Mouse (Mus musculus): ENCODE measurements around the gene Zbed5. TPM values are rescaled to one million over a fixed set of nuclear protein-coding genes. Genes with fewer than 3 reads are reported as not detected.
"Not testable (repeated sequence)": the region's sequence is repeated elsewhere in the genome, so short reads cannot be mapped to it uniquely, and the experiment has no call there.

The Zbed5 gene
- polyA plus RNA-seq, 1 experiment from 2014 or later: 17.2 TPM

DNA sequence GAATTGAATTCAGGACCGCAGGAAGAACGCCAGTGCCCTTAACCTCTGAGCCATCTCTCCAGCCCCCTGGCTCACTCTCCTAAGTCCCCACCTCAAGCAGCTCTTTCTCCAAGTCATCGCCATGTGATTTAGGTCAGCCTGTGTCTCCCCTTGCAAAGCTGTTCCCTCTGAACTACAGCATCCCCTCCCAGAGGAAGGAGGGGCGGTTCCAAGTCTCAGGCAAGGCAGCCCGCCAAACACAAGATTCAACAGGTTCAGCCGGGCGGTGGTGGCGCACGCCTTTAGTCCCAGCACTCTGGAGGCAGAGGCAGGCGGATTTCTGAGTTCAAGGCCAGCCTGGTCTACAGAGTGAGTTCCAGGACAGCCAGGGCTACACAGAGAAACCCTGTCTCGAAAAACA, 20.0 kb downstream of the Zbed5 start:
- not testable (repeated sequence) for H3K27me3 ChIP-seq; H3K9ac ChIP-seq (replicated peaks); H3K9me3 ChIP-seq; ATAC-seq (replicated peaks); H3K4me1 ChIP-seq; H3K36me3 ChIP-seq; H3K4me3 ChIP-seq; H3K4me2 ChIP-seq (replicated peaks); H3K27ac ChIP-seq (replicated peaks)
- WGBS: 94% methylated on average over 11 of the region's 11 CpGs

DNA sequence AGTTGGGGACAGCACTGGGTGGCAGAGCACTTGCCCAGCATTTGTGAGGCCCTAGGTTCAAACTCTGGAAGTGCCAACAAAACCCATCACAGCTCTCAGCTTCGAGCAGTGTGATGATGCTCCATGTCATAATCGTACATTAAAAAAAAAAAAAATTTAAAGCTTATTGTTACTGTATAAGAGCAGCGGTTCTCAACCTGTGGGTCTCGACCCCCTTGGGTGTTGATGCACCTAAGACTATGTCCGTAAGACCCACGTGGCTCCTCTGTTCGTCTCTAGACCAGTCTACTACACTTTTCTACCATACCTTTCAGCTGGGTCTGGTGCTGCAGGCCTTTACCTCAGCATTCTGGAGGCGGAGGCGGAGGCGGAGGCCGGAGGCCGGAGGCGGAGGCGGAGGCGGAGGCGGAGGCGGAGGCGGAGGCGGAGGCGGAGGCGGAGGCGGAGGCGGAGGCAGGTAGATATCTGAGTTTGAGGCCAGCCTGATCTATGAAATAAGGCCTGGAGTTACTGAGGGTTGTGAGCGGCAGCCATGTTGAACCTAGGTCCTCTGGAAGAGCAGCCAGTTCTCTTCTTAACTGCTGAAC, 22.6 kb downstream of the Zbed5 start:
- Histone ChIP-seq H3K4me2 (replicated peaks) (no peak overlapping the region), H3K27me3 (no peaks in the 10 kb centered on the region), H3K4me3 (no peak overlapping the region), H3K36me3 (no peaks in the 10 kb centered on the region), H3K27ac (replicated peaks) (no peak overlapping the region), H3K9ac (replicated peaks) (no peak overlapping the region), H3K4me1 (no peaks in the 10 kb centered on the region), H3K9me3 (no peaks in the 10 kb centered on the region)
- no peak for ATAC-seq (replicated peaks)
- WGBS: 92% methylated on average over 24 of the region's 24 CpGs

DNA sequence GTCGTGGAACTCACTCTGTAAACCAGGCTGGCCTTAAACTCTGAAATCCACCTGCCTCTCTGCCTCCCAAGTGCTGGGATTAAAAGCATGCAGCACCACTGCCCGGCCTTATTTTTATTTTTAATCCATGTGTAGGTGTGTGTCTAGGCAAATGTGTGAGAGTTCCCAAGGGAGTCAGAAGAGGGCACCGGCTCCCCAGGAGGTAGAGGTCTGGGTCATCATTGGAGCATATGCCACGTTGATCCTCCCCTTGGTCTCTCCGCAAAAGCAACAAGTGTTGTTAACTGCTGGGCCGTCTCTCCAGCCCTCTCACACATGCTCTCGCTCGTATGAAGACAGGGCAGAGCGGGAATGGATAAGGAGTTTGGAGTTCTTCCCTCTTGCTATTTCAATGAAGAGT, 23.2 kb downstream of the Zbed5 start:
- no peak overlapping the region for H3K4me3 ChIP-seq
- no peak overlapping the region for H3K9ac ChIP-seq (replicated peaks)
- no peaks in the 10 kb centered on the region for H3K9me3 ChIP-seq
- H3K36me3 ChIP-seq: no peaks in the 10 kb centered on the region
- H3K4me1 ChIP-seq: no peaks in the 10 kb centered on the region
- H3K27ac ChIP-seq (replicated peaks): no peak overlapping the region
- H3K27me3 ChIP-seq: no peaks in the 10 kb centered on the region
- H3K4me2 ChIP-seq (replicated peaks): no peak overlapping the region
- no peak for ATAC-seq (replicated peaks)
- 87% methylated on average over 9 of the region's 9 CpGs for WGBS

DNA sequence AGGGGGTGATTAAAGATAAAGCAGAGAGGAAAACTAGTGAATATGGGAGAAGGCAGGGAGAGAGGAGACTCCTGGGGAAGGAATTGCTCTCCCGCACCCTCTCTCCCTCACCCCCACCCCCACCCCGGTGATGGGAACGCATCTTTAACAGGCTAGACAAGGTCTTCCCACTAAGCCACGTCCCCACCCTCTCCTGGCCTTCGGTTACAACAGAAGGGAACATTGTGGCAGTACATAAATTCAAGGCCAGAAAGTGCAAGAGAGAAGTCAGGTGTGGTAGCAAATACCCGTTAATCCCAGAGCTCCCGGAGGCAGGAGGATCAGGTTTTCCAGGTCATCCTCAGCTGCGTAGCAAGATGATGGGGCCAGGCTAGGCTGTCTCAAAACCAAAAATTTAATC, 23.8 kb downstream of the Zbed5 start:
- Histone ChIP-seq H3K36me3 (no peaks in the 10 kb centered on the region), H3K4me3 (no peak overlapping the region), H3K9ac (replicated peaks) (no peak overlapping the region), H3K9me3 (no peaks in the 10 kb centered on the region), H3K27me3 (no peaks in the 10 kb centered on the region), H3K4me1 (no peaks in the 10 kb centered on the region), H3K27ac (replicated peaks) (no peak overlapping the region), H3K4me2 (replicated peaks) (no peak overlapping the region)
- no peak for ATAC-seq (replicated peaks)
- WGBS: 75% methylated on average over 8 of the region's 8 CpGs

DNA sequence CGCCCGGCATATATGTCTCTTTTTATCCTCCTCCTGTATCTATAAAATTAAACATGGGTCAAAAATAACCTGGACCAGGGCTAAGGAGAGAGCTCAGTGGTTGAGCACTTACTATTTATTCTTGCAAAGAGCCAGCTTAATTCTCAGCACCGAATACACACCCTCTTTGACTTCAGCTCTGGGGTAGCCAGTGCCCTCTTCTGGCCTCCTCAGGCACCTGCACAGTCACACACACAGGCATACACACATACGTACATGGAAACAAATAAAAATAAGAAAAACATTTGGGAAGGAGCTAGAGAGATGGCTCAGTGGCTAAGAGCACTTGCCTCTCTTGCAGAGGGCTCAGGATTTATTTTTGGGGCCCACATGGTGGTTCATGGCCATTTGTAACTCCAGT, 26.4 kb downstream of the Zbed5 start:
- no peak for ATAC-seq (replicated peaks)
- Histone ChIP-seq H3K27me3 (no peaks in the 10 kb centered on the region), H3K36me3 (no peaks in the 10 kb centered on the region), H3K9me3 (no peaks in the 10 kb centered on the region), H3K9ac (replicated peaks) (no peak overlapping the region), H3K4me3 (no peak overlapping the region), H3K27ac (replicated peaks) (no peak overlapping the region), H3K4me1 (no peaks in the 10 kb centered on the region), H3K4me2 (replicated peaks) (no peak overlapping the region)
- WGBS: 92% methylated on average over 4 of the region's 4 CpGs

DNA sequence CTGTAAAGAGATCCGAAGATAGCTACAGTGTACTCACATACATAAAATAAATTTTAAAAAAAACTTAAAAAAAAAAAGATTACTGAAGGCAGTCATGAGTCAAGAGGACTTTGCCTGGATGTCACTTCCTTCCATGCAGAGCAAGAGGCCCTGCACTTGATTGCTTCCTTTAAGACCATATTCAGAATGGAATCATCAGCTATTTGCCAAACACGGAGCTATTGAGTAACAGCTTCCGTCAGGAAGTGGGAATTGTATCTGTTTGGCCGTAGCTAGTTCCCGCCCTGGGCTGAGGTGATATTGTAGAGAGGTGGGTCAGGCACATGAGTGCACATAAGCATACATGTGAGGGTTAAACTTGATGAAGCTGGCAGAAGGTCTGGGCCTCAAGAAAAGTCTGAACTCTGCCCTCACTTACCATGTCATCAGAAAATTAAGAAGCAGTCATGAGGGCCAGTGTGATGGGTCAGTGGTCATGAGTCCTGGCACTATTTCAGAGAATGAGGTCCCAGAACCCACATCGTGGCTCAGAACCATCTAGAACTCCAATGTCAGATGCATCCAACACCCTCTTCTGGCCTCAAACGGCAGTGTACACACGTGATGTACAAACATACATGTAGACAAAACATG, 29.4 kb downstream of the Zbed5 start:
- Histone ChIP-seq H3K4me1 (no peaks in the 10 kb centered on the region), H3K4me3 (no peak overlapping the region), H3K9ac (replicated peaks) (no peak overlapping the region), H3K27ac (replicated peaks) (no peak overlapping the region), H3K27me3 (no peaks in the 10 kb centered on the region), H3K4me2 (replicated peaks) (no peak overlapping the region), H3K9me3 (no peaks in the 10 kb centered on the region), H3K36me3 (no peaks in the 10 kb centered on the region)
- 90% methylated on average over 8 of the region's 8 CpGs for WGBS
- ATAC-seq (replicated peaks): no peak

DNA sequence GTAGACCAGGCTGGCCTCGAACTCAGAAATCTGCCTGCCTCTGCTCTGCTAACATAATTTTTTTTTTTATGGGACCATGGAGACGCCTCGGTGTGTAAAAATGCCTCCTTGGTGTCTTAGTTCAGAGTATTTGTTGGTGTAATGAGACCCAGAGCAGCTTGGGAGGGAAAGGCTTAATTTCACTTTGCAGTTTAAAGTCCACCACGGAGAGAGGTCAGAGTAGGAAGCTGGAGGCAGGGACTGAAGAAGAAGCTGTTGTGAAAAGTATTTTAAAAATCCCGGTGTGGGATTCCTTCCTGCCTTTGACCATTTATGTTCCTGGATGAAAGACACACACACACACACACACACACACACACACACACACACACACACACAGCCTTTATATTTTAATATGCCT, 30.4 kb downstream of the Zbed5 start:
- H3K36me3 ChIP-seq: no peaks in the 10 kb centered on the region
- no peaks in the 10 kb centered on the region for H3K27me3 ChIP-seq
- H3K4me2 ChIP-seq (replicated peaks): no peak overlapping the region
- 82% methylated on average over 5 of the region's 5 CpGs for WGBS
- H3K9me3 ChIP-seq: no peaks in the 10 kb centered on the region
- no peaks in the 10 kb centered on the region for H3K4me1 ChIP-seq
- H3K9ac ChIP-seq (replicated peaks): no peak overlapping the region
- no peak for ATAC-seq (replicated peaks)
- H3K27ac ChIP-seq (replicated peaks): no peak overlapping the region
- H3K4me3 ChIP-seq: no peak overlapping the region

DNA sequence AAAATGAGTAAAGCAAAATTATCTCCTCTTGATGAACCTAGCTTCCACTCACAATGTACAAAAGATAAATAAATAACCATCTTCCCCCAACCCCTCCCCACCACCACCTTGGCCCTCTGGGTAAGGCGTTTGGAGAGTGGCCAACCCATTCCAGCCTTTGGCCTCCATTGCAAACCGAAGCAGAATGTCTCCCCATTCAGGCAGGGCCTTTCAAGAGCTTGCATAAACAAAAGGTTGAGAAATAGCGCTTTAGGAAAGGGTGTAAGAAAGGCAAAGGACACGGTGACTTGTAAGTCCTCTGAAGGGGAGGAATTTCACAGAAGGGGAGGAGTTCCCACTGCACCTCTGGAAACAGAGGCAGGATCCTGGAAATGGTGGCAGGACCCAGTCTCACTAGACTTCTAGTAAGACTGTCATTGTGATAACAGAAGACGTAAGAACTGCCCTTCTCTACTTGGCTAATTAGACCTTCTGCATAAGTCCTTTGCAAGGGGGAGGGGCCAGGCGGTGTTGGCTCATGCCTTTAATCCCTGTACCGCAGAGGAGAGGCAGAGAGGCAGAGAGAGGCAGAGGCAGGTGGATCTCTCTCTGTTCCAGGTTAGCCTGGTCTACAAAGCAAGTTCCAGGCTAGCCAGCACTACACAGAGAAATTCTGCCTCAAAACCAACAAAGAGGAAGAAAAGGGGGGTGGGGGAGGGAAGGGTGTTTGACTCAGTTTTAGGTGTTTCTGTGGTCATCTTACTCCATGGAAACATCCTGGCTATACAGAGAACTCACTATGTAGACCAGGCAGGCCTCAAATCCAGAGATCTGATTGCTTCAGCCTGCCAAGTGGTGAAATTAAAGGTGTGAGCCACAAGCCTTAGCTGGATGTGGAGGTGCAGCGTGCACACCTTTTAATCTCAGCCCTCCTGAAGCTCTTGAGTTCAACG, 34.7 kb downstream of the Zbed5 start:
- Histone ChIP-seq H3K4me2 (replicated peaks) (no peak overlapping the region), H3K36me3 (no peaks in the 10 kb centered on the region), H3K4me1 (no peaks in the 10 kb centered on the region), H3K9me3 (no peaks in the 10 kb centered on the region), H3K4me3 (no peak overlapping the region), H3K9ac (replicated peaks) (no peak overlapping the region), H3K27me3 (no peaks in the 10 kb centered on the region), H3K27ac (replicated peaks) (no peak overlapping the region)
- ATAC-seq (replicated peaks): no peak
- 33% methylated on average over 9 of the region's 9 CpGs for WGBS

DNA sequence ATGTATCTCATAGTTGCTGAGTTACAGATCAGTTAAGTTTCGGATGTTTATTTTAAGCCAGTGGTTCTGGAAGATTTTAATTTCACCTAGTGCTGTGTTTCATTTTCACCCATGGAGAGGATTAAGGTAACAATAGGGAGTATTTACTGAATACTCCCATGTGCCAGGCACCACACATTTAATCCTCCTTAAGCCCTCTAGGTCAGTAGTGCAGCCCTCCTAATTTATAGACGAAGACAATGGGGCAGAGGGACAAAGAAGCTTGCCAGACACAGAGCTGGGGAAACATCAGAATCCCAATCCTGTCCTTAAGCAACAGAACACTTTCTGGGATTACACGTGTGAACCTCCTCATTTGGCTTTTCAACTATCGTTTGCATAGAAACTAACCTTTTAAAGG, 41.4 kb downstream of the Zbed5 start:
- H3K4me2 ChIP-seq (replicated peaks): no peak overlapping the region
- WGBS: 8% methylated on average over 4 of the region's 4 CpGs
- H3K9me3 ChIP-seq: no peaks in the 10 kb centered on the region
- no peaks in the 10 kb centered on the region for H3K36me3 ChIP-seq
- no peak overlapping the region for H3K9ac ChIP-seq (replicated peaks)
- ATAC-seq (replicated peaks): no peak
- H3K4me3 ChIP-seq: no peak overlapping the region
- 0 out of 2 replicates have a peak, but pooled peaks cover 2% of the 10 kb centered on the region for H3K4me1 ChIP-seq
- H3K27me3 ChIP-seq: no peaks in the 10 kb centered on the region
- H3K27ac ChIP-seq (replicated peaks): no peak overlapping the region

DNA sequence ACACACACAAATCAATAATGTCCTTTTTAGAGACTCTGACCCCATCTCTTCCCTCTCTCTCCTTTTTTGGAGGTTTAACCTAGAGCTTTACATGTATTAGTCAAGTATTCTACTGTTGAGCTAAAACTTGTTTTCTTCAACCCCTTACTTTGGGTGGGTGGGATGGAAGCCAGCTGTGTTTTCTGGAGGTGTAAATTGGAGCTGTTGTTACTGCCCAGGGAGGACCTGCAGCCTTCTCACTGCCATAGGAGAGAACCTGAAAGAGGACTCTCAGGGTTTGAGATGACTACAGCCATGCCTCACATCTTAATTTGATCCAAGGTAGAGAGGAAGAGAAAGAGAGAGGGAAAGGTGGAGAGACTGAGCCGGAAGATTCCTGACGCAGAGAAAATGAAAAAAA, 44.8 kb downstream of the Zbed5 start:
- Histone ChIP-seq H3K27ac (replicated peaks) (no peak overlapping the region), H3K4me2 (replicated peaks) (no peak overlapping the region), H3K27me3 (no peaks in the 10 kb centered on the region), H3K4me3 (no peak overlapping the region), H3K9ac (replicated peaks) (no peak overlapping the region), H3K9me3 (no peaks in the 10 kb centered on the region), H3K4me1 (peaks cover 14% of the 10 kb centered on the region), H3K36me3 (no peaks in the 10 kb centered on the region)
- 81% methylated on average over 2 of the region's 2 CpGs for WGBS
- ATAC-seq (replicated peaks): no peak

DNA sequence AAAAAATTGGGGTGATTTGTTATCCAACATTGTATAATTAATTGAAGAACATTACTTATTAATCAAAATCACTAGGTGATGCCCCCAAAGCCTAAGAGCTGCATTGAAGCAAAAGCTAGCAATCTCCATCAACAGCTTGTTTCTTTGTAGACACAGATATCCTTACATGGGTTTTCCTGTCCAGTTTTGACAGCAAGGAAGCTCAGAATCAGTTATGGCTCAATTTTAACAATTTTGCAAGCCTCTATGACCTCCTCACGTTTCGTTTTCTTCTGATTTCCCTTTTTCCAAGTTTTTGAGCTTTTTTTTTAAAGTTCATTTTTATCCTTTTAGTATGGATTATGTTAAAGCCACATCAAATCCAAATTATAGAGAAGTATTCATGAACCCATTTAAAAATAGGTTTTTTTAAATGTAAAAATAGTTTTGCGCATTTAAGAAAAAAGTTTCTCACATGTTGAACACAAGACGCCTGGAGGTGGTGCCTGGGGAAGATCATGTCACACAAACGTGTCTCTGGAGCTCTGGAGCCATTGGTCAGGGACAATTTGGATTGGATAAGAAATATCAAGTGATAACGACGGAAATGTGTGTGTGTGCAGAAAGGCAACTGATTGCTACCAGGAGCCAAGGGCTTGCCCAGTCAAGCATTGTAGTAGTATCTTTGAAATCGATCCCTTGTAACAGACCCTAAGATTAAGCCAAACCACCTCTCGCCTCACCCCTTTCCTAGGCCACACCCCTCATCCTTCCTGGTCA, 45.4 kb downstream of the Zbed5 start:
- Histone ChIP-seq H3K27me3 (no peaks in the 10 kb centered on the region), H3K36me3 (no peaks in the 10 kb centered on the region), H3K4me1 (peaks cover 14% of the 10 kb centered on the region), H3K9ac (replicated peaks) (peak overlapping the region; percentile 33; the same call in 1 of the 2 replicates), H3K27ac (replicated peaks) (peak overlapping the region; percentile 77), H3K4me2 (replicated peaks) (peak overlapping the region; percentile 41), H3K4me3 (peak overlapping the region; percentile 64), H3K9me3 (no peaks in the 10 kb centered on the region)
- ATAC-seq (replicated peaks): no peak
- 7% methylated on average over 9 of the region's 9 CpGs for WGBS
